Mouse (Mus musculus) kidney, postnatal 4 days (tissue): ENCODE measurements around the gene March1.
"Not testable (repeated sequence)": the region's sequence is repeated elsewhere in the genome, so short reads cannot be mapped to it uniquely, and the experiment has no call there.

ENCODE experiments used
- DNase-seq, 2 experiments: peaks; one replicate each; pipeline ENCODE4 v3.0.0; 2021; ENCODE audit warnings: mixed read lengths in 2 of 2

March1 gene

DNA sequence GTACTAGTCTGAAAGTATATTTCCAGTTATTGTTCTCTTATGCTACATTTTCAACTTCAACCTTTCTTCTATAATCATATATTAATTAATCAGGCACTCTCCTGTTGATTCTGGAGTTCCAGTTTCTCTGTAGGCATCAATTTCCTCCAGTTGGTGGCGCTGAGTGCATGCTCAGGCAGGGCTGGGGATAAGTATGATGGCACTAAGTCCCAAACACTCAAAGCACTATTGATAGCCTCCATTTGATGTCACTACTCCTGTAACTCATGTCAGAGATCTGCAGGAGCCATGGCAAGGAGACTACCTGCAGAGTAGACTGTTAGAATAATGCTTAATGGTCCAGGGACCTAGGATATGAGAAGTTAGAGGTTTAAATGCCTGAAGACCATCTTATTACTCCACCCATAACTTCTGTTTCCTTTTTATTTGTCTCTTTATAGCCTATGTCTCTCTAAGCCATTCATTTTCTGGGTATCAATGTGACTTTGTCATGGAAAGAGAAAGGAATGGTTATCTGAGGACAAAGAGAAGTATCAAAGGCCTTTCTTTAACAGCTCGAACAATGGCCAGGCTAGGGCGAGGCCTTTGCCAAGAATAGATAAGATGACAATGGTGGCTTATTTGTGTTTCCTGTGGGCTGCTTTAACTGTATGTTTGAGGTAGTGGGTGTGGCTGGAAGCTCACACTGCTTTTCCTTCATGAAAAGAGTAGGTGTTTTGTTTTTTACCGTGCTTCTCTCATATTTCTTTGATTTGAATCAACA is 705.5 kb downstream of the March1 start:
- DNase-seq, result peak; percentile 38 to 45

DNA sequence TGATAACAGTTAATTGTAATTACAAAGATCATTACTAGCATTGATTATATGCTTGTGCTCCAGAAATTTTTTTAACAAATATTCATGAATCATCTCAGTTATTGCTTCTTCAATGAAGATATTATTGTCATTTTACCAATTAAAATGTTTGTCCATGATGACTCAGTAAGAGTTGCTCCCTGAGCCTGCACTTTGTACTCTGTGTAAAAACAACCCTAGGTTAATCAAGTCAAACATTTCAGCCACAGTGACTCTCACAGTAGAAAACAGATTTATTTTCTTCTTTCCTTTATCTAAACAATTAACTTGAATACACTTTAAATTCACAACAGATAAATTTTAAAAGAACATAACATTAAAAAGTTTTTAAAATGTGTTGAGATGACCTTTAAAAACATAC is 708.7 kb downstream of the March1 start:
- no peak for DNase-seq

DNA sequence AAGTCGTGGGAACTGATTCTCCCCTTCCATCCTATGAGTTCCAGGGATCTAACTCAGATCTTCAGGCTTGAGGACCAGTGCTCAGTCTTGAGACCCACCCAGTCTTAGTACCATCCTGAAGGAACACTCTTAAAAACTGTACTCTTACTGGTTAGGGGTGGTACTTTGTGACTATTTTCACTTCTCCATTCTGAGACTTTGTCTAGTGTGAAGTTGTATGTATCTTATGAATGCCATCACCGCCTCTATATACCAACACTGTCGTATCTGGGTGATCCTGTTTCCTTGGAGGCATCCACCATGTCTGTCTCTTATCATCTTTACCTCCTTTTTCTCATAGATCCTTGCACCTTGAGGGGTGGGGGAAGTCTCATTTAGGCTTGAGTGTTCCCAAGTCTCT is 714.5 kb downstream of the March1 start:
- DNase-seq, result no peak

DNA sequence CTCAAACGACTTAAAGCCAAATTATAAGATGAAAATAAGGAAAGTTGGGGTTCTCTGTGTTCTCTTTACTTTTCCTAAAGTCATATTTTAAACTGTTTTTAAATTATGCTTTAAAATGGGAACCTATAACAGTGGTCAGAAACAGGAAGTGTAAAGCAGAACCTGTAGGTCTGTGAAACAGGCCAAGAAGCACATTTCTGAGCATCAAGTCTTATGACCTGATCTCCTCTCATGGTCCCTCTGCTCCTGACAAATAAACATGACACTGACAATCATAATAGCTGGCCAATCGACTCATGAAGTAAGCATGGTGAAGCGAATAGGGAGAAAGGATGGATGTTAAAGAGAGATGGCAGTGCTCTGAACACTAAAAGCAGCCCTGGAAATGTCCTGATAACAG is 716.6 kb downstream of the March1 start:
- DNase-seq, result no peak

DNA sequence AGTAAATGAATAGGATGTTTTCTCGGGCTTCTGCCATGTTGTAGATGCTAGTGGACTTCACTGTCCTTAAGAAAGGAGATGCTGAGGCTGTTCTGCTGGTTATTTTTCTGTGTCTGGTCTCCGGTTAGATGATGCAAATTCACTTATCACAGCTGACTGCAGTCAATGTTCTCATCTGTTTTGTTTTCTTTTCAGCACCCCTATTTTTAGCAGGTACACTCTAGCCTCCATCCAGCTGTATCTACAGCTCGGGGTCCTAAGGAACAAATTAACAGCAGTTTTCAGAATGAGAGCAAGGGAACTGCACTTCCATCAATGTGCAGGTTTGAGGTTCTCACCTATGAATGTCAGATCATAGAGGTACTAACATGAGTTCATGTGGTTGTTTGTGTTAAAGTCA is 721.9 kb downstream of the March1 start:
- no peak for DNase-seq

DNA sequence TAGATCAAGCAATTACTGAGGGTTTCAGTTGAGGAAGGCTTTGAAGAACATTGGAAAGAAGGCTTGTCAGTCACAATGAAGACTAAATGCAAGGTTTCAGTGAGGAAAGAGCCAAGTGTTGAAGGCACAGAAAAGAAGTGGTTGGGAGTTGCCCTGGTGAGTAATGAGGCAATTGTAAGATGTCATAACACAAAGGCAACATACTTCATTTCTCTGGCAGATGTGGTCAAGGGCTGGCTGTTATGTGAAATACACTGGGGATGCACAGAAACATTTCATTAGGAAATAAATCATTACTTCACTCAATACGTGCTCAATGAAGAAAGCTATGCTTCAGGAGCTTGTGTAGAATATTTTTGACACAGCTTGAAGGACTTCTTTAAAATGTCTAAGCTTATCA is 725.2 kb downstream of the March1 start:
- DNase-seq, result no peak

DNA sequence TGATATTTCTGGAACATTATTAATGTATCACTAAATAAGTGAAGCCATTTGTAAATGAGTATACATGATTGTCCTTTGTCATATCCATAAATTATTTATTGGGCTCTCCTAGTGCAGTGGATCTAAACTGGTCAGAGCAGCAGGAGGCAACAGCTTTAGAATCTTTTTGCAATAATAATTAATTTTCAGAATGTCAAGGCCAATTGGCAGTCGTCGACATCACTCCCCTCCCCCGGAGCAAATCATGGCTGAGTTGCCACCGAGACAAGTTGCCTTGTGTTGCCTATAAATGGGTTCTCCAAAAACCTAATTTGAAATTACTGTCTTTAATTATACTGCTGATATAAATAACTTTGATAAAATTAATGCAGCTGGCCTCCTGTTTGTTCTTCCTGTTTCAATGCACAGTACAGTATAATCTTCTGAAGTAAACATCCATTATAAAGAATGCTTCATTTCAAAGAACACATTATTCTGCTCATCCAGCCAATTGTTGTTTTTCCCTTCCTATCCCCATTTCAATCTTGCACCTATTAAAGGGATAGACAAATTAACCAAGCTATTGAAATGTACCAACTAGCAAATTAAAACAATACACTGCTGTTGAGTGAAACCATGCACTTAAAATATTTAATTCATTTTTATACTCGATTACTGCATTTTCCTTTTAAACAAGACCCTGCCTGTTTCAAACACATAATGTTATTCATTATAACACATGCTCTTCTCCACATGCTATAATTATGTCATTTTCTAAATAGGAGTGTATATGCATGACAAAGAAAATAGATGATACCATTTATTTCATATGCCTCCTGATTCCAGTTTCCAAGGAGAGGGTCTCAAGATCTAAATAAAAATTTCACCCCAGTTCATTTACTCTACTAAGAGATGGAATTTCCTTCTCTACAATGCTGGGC is 745.4 kb downstream of the March1 start:
- no peak for DNase-seq

DNA sequence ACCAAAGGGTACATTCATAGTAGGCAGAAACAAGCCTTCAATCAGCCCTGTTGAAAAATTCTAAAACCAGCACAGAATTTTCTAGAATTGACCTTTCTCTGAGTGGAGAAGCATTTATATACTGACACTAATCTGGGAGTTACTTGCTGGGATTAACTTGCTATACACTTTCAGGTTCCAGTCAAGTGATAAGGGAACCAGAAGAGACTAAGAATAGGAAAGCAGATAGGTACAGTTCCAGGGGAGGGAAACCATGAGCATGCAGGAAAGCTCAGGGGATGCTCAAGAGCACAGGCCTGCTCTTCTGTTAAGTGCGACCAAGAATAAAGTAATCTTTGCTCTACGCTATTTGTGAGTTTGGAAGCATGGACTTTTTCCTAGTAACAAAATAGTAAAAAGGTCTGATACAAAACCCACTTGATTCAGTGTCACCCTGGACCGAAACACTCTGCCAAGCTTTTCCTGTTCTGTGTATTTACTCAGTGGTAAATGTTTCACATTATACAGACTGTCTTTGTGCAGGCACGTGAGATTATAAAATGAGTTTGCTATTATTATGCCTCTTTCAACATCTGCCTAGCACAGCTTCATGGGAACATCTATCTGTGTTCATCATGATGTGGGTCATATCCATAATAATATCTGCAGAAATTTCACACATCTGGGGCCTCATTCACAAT is 766.1 kb downstream of the March1 start:
- no peak for DNase-seq

DNA sequence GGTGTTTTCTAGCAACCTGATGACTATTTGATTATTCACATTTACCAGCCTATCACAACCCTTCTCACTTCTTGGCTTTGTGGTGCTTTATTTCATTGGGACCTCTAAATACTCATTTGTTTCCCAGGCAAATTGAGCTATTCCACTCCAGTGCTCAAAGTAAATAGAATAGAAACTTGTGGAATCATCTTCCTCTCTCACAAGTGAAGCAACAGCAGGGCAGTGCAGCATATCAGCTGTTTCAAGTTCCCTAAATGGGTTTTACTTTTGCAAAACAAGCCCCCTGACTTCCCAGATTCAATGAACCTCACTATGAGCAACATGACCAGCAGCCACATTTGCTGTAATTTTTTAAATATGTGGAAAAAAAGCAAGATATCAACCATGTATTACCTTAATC is 768.3 kb downstream of the March1 start:
- no peak for DNase-seq

DNA sequence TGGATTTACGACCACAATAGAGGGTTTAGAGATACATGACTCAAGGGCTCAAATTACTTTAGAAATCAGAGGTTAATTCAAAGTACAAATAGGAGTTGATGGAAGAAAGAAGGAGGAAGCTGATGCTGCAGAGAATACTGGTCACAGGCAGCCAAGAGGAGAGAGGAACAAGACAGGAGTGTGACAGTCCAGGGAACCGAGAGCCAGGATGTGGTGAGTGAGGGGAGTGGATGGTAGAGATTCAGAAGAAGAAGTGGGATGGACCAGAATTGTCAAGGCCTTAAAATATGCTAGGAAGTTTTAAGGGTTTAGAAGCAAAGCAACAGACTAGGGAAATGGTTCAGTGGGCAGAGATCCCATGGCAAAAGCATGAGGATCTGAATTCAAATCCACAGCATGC is 771.0 kb downstream of the March1 start:
- DNase-seq, result no peak

DNA sequence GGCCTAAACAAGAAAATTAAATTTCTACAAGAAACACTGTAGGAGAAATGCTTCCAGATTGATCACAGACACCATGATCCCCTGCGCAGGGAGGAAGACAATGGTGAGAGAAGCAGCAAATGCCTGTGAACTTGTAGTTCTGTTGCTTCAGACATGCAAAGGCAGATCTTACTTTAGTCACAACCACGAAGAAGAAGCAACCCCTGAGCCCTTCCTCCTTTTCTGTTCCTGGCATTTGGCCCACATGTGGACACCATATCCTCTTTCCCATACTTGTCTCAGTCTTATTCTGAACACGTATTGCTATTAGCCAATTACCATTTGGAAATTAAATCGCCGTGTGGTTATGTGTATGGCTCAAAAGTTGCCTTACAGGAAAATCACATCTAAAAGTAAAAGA is 773.9 kb downstream of the March1 start:
- no peak for DNase-seq

DNA sequence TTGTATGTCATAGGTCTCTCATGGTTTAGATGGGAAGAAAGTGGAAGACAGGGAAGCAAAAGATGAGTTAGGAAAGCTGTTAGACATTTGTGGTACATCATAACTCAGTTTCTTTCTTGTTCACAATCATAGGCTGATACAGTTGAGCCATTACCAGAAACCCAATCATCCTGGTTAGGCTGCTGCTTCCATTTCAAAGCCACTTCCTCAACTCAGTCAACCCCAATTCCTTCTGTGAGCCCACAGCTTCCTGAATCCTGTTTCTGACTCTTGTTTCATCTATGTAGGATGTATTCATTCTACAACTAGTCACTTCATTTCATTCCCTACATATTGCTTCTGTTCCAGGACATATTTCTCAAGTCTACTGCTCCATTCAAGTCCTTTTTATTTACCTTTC is 775.2 kb downstream of the March1 start:
- no peak for DNase-seq

DNA sequence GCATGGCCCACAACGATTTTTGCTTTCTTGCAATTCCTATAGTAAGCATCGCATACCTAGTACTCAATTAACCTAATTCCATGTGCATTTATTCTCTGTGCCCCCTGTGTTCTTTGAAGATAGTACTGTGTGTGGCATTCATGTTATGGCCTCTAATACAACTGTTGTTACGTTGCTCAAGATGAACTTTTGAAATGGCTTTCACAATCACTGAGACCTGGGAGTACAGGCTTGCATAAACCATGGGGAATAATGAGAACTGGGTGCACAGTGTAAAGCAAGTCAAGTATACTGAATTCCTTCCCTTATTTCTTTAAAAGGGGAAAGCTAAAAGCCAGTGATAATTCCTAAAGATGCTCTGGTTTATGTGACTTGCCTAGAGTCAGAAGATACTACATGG is 776.4 kb downstream of the March1 start:
- no peak for DNase-seq

DNA sequence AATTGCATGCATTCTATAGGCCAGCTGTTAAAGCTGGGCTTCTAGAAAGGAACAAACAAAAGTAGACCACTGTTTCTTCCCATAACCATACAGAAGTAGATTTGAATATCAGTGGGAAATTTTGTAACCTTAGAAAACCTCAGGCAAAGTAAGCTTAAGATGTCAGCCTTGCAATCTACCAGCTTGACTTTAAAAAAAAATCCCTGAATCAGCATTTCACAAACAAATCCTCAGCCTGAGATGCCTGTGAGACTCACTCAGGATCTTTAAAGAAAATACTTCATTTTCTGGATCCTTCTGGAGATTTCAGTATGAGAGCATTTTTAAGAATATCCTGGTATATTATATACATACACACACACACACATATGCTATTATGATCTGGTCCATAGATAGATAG is 780.1 kb downstream of the March1 start:
- no peak for DNase-seq

DNA sequence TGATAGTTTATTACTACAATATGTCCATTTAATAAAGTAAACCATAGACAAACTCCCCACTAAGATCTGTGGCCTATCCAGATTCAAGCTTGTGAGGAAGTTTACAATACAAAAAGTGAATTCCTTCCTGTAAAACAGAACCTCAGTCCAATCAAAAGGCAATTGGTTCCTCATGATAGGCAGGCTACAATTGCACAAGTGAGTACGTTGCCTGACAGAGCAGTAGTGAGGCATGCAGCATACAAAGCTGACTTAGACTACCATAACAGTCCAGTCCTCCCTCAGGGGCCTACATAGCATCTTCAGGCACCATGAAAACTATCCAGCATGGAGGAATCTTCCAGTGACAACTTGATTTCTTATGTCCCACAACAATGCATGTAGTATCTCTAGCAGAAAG is 782.4 kb downstream of the March1 start:
- no peak for DNase-seq

DNA sequence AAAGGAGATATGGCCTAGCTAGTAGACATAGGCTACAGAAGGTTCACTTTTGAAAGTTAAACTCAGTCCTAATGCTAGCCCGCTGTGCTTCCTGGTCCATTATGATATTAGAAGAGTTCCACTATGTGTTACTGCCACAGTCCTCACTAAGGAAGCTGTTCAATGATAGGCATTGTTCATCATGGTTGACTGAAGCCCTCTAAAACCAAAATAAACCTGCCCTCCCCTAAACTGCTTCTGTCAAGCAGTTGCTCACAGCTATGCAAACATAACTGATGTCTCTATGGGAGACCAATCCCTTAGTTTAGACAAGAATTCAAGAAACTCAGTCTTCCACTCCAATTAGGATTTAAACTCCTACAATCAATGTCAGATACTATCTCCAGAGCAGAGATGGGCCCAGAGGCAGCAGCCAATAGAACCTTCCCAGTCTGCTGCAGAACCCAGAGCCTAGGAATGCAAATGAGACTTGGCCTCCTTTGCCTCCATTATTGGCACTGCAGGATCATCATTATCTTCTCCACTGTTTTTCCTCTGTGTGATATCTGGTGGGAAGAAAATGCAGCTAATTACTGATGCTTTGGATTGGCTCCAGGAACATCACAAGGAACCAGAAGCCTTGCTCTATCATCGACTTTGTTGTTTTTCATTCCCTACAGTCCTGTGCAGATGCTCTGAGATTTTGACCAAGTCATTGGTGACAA is 787.2 kb downstream of the March1 start:
- DNase-seq, result no peak

DNA sequence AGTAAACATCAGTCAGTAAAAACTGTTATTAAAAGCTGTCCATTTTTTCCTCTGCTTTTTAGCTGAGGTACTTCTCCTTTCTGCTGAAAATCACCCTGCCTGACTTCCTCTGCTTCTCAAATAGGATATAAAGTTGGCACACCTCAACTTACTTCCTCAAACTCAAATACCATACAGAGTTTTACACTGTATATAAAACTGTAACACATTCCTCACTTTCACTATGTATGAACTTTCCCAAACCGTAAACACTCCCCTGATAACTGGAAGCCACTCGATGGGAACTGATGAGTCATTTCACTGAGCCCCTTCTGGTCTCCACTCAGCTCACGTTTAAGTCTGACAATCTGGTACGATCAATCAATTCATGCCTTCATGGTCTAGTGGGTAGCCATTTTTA is 788.1 kb downstream of the March1 start:
- not testable (repeated sequence) for DNase-seq

DNA sequence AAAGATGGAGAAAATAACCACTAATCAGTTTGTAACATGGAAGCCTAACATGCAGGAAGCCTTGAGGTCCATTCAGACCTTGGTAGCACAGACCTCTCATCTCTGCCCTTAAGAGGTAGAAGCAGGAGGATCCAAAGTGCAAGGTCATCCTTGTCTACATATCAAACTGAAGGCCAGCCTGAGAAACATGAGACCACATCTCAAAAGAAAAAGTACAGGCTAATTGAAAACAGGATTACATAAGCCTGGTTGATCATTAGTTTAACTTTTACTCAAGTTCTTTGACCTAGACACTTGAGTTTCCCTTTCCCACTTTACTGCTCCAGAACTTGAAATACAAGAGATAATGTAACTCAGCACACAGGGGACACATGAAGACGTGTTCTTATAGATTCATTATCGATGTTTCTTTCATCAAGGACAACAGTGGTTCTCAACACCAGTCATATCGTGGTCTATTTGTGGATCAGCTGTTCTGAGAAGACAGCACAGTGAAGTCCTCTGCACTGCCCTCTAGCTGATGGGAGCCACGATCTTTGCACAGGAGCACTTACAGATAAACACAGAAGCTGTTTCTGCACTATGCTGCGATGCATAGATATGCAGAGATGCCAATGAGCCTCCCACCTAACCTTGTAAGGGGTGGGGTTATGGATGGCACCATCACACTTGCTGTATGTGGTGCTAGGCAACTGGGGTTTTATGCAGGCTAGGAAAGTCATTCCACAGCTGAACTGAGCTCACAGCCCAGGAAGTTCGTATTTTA is 789.1 kb downstream of the March1 start:
- DNase-seq, result no peak

DNA sequence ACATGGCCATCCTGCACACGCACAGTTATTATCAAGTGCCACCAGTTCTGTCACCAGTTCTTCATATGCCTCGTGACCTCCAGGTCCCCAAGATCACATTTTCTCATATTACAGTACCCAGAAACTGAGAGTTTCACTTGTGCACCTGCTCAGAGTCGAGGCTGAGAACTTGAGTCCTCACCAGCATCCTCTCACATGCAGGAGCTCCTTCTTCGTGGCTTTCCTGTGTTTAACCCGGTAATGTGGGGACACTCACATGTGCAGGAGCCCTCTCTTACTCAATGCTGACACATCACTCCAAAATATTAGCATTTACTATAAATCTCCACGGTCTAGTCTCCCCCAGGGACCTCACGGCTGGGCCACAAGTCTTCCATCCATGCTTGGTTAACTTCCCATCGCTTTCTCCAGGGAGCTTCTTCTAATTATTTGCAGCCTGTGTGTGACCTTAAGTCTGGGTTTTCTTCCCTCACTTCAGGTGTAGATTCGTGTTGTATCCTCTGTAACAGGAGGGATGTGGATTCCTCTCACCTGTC is 792.4 kb downstream of the March1 start:
- DNase-seq, result no peak

DNA sequence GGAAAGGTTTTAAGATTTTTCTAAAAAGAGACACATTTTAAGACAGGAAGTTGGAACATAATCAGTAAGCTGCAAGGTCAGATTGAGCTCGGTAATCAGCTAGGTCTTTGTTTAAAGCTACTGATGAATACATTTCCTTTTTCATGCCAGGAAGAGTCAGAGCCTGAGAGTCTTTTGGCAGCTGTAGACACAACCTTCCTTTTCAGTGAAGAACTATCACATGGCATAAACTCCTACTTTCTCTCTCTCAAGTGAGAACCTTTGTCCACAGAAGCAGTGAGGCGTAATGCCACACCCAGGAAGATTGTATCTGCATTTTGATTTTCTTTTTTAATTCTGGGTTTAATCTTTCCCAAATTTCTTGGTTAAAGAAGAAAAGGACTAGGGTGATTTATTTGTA is 795.4 kb downstream of the March1 start:
- no peak for DNase-seq

DNA sequence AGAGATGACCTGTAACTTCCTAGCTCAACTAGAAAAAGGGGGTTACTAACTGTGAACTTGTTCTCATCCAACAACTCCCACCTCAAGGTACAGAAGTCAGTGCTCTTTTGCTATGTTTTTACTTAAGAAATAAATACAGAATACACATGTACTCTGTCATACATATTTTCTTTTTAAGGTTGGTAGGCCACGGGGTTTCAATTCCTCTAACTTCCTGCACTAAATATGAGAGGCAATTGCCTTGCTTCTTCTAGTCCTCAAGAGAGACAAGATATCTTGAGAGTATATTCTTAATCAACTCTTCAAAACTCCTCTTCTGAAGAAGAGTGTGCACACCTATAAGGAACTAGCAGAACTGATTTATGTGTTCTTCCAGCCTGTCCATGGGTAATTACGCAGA is 797.5 kb downstream of the March1 start:
- DNase-seq, result no peak

DNA sequence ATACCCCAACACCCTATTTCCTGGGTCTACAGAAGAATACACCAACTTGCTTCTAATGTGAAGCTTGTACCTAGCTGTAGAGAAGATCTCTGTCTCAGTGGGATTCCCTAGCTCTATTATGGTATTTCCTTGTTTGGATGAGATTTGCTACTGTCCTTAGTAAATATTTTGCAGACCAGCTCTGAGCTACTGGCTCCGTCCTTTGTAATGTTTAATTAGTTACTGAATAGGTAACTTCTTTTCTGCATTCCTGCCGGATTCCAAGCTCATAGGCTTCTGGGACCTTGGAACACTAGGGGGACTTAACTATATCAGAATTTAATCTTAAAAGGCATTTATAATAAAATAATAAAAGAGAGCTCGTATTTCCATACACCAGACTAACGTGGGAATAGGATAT is 799.9 kb downstream of the March1 start:
- not testable (repeated sequence) for DNase-seq
